Mouse (Mus musculus) olfactory bulb, adult 2 months (tissue): ENCODE data around the gene Olfr1305.

ENCODE experiments used
- CTCF ChIP-seq: fragments of 200-500 bp; IDR thresholded peaks from 2 replicates; pipeline ENCODE4 v1.5.1; 2012; ENCODE audit warnings: low read depth, mild to moderate bottlenecking, low read length, moderate library complexity; ENCODE audit not compliant: insufficient read depth
- POLR2A ChIP-seq: fragments of 200-500 bp; IDR thresholded peaks from 2 replicates; pipeline ENCODE4 v1.6.1; 2012; ENCODE audit warnings: mild to moderate bottlenecking, low read depth, low read length, moderate library complexity; ENCODE audit not compliant: insufficient read depth

- no peak for TF ChIP-seq POLR2A
- no peak for TF ChIP-seq CTCF
These were observed 39.2 kb upstream of the Olfr1305 start, which contains the start of gene Olfr1306 for GRCm38 (mm10) chr2:111916171-111916570.
